Mouse (Mus musculus) liver, adult 2 months (tissue): ENCODE measurements around the gene Nyap1.

ENCODE experiments used
- CTCF ChIP-seq: fragments of 200-500 bp; IDR thresholded peaks from 2 replicates; pipeline ENCODE4 v1.5.1; 2011; ENCODE audit warnings: low read depth, low read length, control low read depth
- POLR2A ChIP-seq: fragments of 200-500 bp; IDR thresholded peaks from 2 replicates; pipeline ENCODE4 v1.6.1; 2011; ENCODE audit warnings: low read length, control low read depth; ENCODE audit not compliant: insufficient read depth; ENCODE audit errors: extremely low read depth

DNA sequence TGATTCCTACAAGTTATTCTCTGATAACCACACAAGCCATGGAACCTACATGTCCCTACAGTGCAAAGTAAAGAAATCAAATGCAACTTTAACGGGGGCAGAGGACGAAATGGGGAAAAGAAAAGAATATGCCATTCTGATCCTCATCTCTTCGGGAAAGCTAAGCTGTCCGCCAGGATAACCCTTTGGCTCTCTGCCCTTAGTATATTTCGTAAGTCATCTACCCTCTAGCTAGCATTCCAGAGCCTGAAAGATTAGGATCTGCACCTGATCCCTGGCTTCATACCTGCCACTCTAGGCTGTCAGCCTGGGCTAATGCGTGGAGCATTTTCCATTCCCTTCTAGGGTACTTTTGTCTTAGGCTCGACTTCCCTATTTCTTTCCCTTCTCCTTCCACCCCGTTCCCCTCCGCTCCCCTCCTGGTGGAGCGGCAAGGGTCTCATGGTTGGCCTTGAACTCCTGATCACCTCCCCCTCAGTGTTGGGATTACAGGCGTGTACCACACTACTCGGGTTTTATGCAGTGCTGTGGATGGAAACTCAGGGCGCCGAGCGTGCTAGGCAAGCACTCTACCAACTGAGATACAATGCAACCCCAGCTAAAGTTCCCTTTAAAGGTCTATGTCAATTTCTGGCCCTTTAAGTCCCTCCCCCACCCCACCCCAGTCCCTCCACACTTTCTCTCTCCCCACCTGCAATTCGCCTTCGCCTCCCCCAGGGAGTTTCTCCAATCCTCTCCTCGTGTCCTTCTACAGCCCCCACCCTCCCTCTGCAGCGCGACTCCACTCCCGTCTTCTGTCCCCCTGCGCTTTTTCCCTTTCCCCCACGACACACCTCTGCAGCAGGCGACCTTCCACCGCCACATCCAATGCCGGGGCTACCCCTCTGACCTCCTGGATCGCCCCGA, 57.8 kb downstream of the Nyap1 start:
- TF ChIP-seq CTCF (no peak), POLR2A (no peak)
